Mouse (Mus musculus): ENCODE measurements around the gene Becn1. TPM values are rescaled to one million over a fixed set of nuclear protein-coding genes. Genes with fewer than 3 reads are reported as not detected.

Becn1 gene
- total RNA-seq, 2 experiments from 2014 or later, result 132 to 133 TPM

- no peak for DNase-seq
Observed at GRCm38 (mm10) chr11:101269577-101270116, 32.4 kb downstream of the Becn1 start.

- no peak for DNase-seq
Observed at GRCm38 (mm10) chr11:101265906-101266305, 36.2 kb downstream of the Becn1 start.

GRCm38 (mm10) chr11:101264954-101265471 is 37.1 kb downstream of the Becn1 start:
- DNase-seq, result no peak

- no peak for DNase-seq
Observed at GRCm38 (mm10) chr11:101263989-101264280, 38.2 kb downstream of the Becn1 start.

- DNase-seq, result no peak
Observed at GRCm38 (mm10) chr11:101263138-101263988, 38.7 kb downstream of the Becn1 start.

- no peak for DNase-seq
Observed at GRCm38 (mm10) chr11:101262272-101262967, 39.7 kb downstream of the Becn1 start.

GRCm38 (mm10) chr11:101260826-101261380 is 41.2 kb downstream of the Becn1 start:
- no peak for DNase-seq

GRCm38 (mm10) chr11:101259948-101260825 is 41.9 kb downstream of the Becn1 start, which contains the start of gene Wnk4:
Gene Wnk4 (plus strand): TSS chr11:101260567.
- DNase-seq, result peak; percentile 84

- no peak for DNase-seq
Observed at GRCm38 (mm10) chr11:101259261-101259712, 42.8 kb downstream of the Becn1 start.

- no peak for DNase-seq
Observed at GRCm38 (mm10) chr11:101255826-101256775, 46.0 kb downstream of the Becn1 start.

GRCm38 (mm10) chr11:101253613-101254389 is 48.3 kb downstream of the Becn1 start, which contains the start of gene Vps25:
Gene Vps25 (plus strand): TSS chr11:101253707.
- DNase-seq, result peak; percentile 92

GRCm38 (mm10) chr11:101252941-101253340 is 49.1 kb downstream of the Becn1 start:
- DNase-seq, result no peak

- no peak for DNase-seq
Observed at GRCm38 (mm10) chr11:101251031-101251430, 51.1 kb downstream of the Becn1 start.

GRCm38 (mm10) chr11:101248258-101248994 is 53.7 kb downstream of the Becn1 start:
- peak; percentile 77 for DNase-seq

GRCm38 (mm10) chr11:101247521-101248030 is 54.5 kb downstream of the Becn1 start:
- no peak for DNase-seq

- no peak for DNase-seq
Observed at GRCm38 (mm10) chr11:101246702-101247012, 55.4 kb downstream of the Becn1 start.

- peak; percentile 76 for DNase-seq
Observed at GRCm38 (mm10) chr11:101245855-101246701, 56.0 kb downstream of the Becn1 start, which contains the start of gene Ramp2. Gene Ramp2 (plus strand): TSS chr11:101246028.

- DNase-seq, result peak; percentile 64
Observed at GRCm38 (mm10) chr11:101245071-101245470, 57.0 kb downstream of the Becn1 start.

Measured in adrenal gland, postnatal 10 days (tissue).